Mouse (Mus musculus) myocyte (in vitro differentiated cells): ENCODE data around the gene Copb2. TPM values are rescaled to one million over a fixed set of nuclear protein-coding genes. Genes with fewer than 3 reads are reported as not detected.

Source experiments
- H3K27me3 ChIP-seq: one replicate; pipeline ENCODE4 v1.6.1; 2011; ENCODE audit not compliant: control insufficient read depth, insufficient read depth, insufficient read length
- H3K36me3 ChIP-seq: one replicate; pipeline ENCODE4 v1.6.1; 2011; ENCODE audit not compliant: control insufficient read depth, insufficient read depth
- H3K4me2 ChIP-seq: one replicate; pipeline ENCODE4 v1.6.1; 2011; ENCODE audit warnings: low read depth, control low read depth
- H3K4me3 ChIP-seq: one replicate; pipeline ENCODE4 v1.5.1; 2011; ENCODE audit warnings: mild to moderate bottlenecking, control low read depth, moderate library complexity
- H3K79me2 ChIP-seq: one replicate; pipeline ENCODE4 v1.6.1; 2011; ENCODE audit not compliant: control insufficient read depth, insufficient read depth
- H3ac ChIP-seq: one replicate; pipeline ENCODE4 v1.6.1; 2011; ENCODE audit not compliant: control insufficient read depth, insufficient read length
- CEBPB ChIP-seq: IDR thresholded peaks from 2 replicates; pipeline ENCODE4 v1.6.1; 2011; ENCODE audit warnings: mild to moderate bottlenecking, moderate library complexity; ENCODE audit not compliant: poor library complexity, insufficient read depth, severe bottlenecking
- E2F4 ChIP-seq: IDR thresholded peaks from one replicate; pipeline ENCODE4 v1.6.1; 2011; ENCODE audit warnings: mild to moderate bottlenecking, control low read depth, moderate library complexity; ENCODE audit not compliant: insufficient read depth
- MAX ChIP-seq: IDR thresholded peaks from one replicate; pipeline ENCODE4 v1.6.1; 2011; ENCODE audit warnings: low read depth, mild to moderate bottlenecking, control low read depth
- MYOD1 ChIP-seq, 3 experiments: IDR thresholded peaks; one replicate each; pipeline ENCODE4 v1.6.1; 2011; ENCODE audit warnings: control low read depth in 2 of 3, low read depth in 2 of 3, mild to moderate bottlenecking in 2 of 3, moderate library complexity in 1 of 3; ENCODE audit not compliant: insufficient read length in 2 of 3, control insufficient read depth in 1 of 3
- MYOG ChIP-seq, 3 experiments: IDR thresholded peaks; one replicate each; pipeline ENCODE4 v1.6.1; 2011; ENCODE audit warnings: control low read depth in 2 of 3, low read depth in 2 of 3, mild to moderate bottlenecking in 2 of 3; ENCODE audit not compliant: insufficient read length in 2 of 3, control insufficient read depth in 1 of 3, insufficient read depth in 1 of 3
- POLR2A ChIP-seq: IDR thresholded peaks from one replicate; pipeline ENCODE4 v1.6.1; 2011; ENCODE audit warnings: low read depth, mild to moderate bottlenecking, control low read depth, moderate library complexity; ENCODE audit not compliant: insufficient read length
- POLR2AphosphoS2 ChIP-seq: IDR thresholded peaks from one replicate; pipeline ENCODE4 v1.6.1; 2011; ENCODE audit warnings: low read depth, control low read depth; ENCODE audit not compliant: insufficient read length
- REST ChIP-seq: IDR thresholded peaks from one replicate; pipeline ENCODE4 v1.6.1; 2011; ENCODE audit warnings: mild to moderate bottlenecking, control low read depth, moderate library complexity; ENCODE audit not compliant: insufficient read depth, insufficient read length
- SRF ChIP-seq: IDR thresholded peaks from one replicate; pipeline ENCODE4 v1.6.1; 2011; ENCODE audit warnings: low read depth; ENCODE audit not compliant: control insufficient read depth, insufficient read length
- TCF12 ChIP-seq: IDR thresholded peaks from one replicate; pipeline ENCODE4 v1.6.1; 2011; ENCODE audit warnings: mild to moderate bottlenecking, control low read depth; ENCODE audit not compliant: poor library complexity, insufficient read depth, severe bottlenecking
- TCF3 ChIP-seq: IDR thresholded peaks from one replicate; pipeline ENCODE4 v1.6.1; 2011; ENCODE audit warnings: low read depth, control low read depth; ENCODE audit not compliant: insufficient read length
- USF1 ChIP-seq: IDR thresholded peaks from one replicate; pipeline ENCODE4 v1.6.1; 2011; ENCODE audit warnings: low read depth, mild to moderate bottlenecking, control low read depth, moderate library complexity
- polyA plus RNA-seq: library from polyadenylated mRNA; unstranded; fragments of >200 nt; fragmentation: generic; extraction: Trizol; gene quantifications from one replicate; pipeline ENCODE4 v1.2.1, GENCODE M21; 2012; ENCODE audit warnings: missing spikeins

The Copb2 gene
- polyA plus RNA-seq, 1 experiment, result 94.1 TPM

- Histone ChIP-seq H3K36me3 (no peaks in the 10 kb centered on the region), H3K4me2 (no peak overlapping the region), H3ac (no peak overlapping the region), H3K27me3 (peaks cover 10% of the 10 kb centered on the region), H3K79me2 (no peaks in the 10 kb centered on the region), H3K4me3 (no peak overlapping the region)
- TF ChIP-seq MAX, result no peak
- no peak for TF ChIP-seq MYOG (IDR thresholded peaks at IDR 0.05; ENCODE audit: control insufficient read depth in 1 of 3, insufficient read depth in 1 of 3, insufficient read length in 2 of 3, low read depth in 2 of 3)
- no peak for TF ChIP-seq USF1
- no peak for TF ChIP-seq TCF12
- no peak for TF ChIP-seq TCF3
- TF ChIP-seq CEBPB, result no peak
- TF ChIP-seq MYOD1 (IDR thresholded peaks at IDR 0.05; ENCODE audit: control insufficient read depth in 1 of 3, insufficient read length in 2 of 3, low read depth in 2 of 3), result no peak
- no peak for TF ChIP-seq POLR2AphosphoS2
- no peak for TF ChIP-seq E2F4
- TF ChIP-seq POLR2A, result no peak
- TF ChIP-seq REST, result no peak
- no peak for TF ChIP-seq SRF
Measured at GRCm38 (mm10) chr9:98527226-98527625, 36.3 kb upstream of the Copb2 start.

- TF ChIP-seq REST, result no peak
- TF ChIP-seq MYOD1 (IDR thresholded peaks at IDR 0.05; ENCODE audit: control insufficient read depth in 1 of 3, insufficient read length in 2 of 3, low read depth in 2 of 3), result no peak
- no peak for TF ChIP-seq POLR2AphosphoS2
- no peak for TF ChIP-seq POLR2A
- TF ChIP-seq TCF3, result no peak
- no peak for TF ChIP-seq SRF
- no peak for TF ChIP-seq MAX
- no peak for TF ChIP-seq E2F4
- TF ChIP-seq USF1, result no peak
- TF ChIP-seq TCF12, result no peak
- no peak for TF ChIP-seq CEBPB
- no peak for TF ChIP-seq MYOG (IDR thresholded peaks at IDR 0.05; ENCODE audit: control insufficient read depth in 1 of 3, insufficient read depth in 1 of 3, insufficient read length in 2 of 3, low read depth in 2 of 3)
- Histone ChIP-seq H3K27me3 (peaks cover 10% of the 10 kb centered on the region), H3K4me2 (no peak overlapping the region), H3ac (no peak overlapping the region), H3K36me3 (no peaks in the 10 kb centered on the region), H3K79me2 (no peaks in the 10 kb centered on the region), H3K4me3 (no peak overlapping the region)
Measured at GRCm38 (mm10) chr9:98529776-98530175, 33.7 kb upstream of the Copb2 start.

- Histone ChIP-seq H3K4me3 (no peak overlapping the region), H3K36me3 (no peaks in the 10 kb centered on the region), H3K4me2 (no peak overlapping the region), H3ac (no peak overlapping the region), H3K27me3 (peaks cover 3% of the 10 kb centered on the region), H3K79me2 (no peaks in the 10 kb centered on the region)
- TF ChIP-seq E2F4, result no peak
Measured at GRCm38 (mm10) chr9:98530999-98531398, 32.5 kb upstream of the Copb2 start.

- Histone ChIP-seq H3K36me3 (no peaks in the 10 kb centered on the region), H3K79me2 (no peaks in the 10 kb centered on the region), H3K4me2 (no peak overlapping the region), H3K4me3 (no peak overlapping the region), H3ac (no peak overlapping the region), H3K27me3 (no peaks in the 10 kb centered on the region)
- no peak for TF ChIP-seq REST
Measured at GRCm38 (mm10) chr9:98534675-98535280, 28.7 kb upstream of the Copb2 start.

GRCm38 (mm10) chr9:98535763-98536162, 27.8 kb upstream of the Copb2 start:
- no peak overlapping the region for H3K4me2 ChIP-seq
- H3K4me3 ChIP-seq, result no peak overlapping the region
- TF ChIP-seq REST (no peak), POLR2A (no peak), SRF (no peak), TCF12 (no peak), MYOD1 (IDR thresholded peaks at IDR 0.05; ENCODE audit: control insufficient read depth in 1 of 3, insufficient read length in 2 of 3, low read depth in 2 of 3) (no peak), POLR2AphosphoS2 (no peak), TCF3 (no peak), MAX (no peak), USF1 (no peak), MYOG (IDR thresholded peaks at IDR 0.05; ENCODE audit: control insufficient read depth in 1 of 3, insufficient read depth in 1 of 3, insufficient read length in 2 of 3, low read depth in 2 of 3) (no peak), E2F4 (no peak), CEBPB (no peak)
- H3K27me3 ChIP-seq, result no peaks in the 10 kb centered on the region
- no peaks in the 10 kb centered on the region for H3K36me3 ChIP-seq
- no peaks in the 10 kb centered on the region for H3K79me2 ChIP-seq
- H3ac ChIP-seq, result no peak overlapping the region
